Mouse (Mus musculus): ENCODE measurements at regions not wholly inside any gene's neighbourhood (a gene's known extent, or its start where the extent isn't known, plus 50 kb on each side); places are given as distances from the start of the nearest gene placed in this dataset.

DNA sequence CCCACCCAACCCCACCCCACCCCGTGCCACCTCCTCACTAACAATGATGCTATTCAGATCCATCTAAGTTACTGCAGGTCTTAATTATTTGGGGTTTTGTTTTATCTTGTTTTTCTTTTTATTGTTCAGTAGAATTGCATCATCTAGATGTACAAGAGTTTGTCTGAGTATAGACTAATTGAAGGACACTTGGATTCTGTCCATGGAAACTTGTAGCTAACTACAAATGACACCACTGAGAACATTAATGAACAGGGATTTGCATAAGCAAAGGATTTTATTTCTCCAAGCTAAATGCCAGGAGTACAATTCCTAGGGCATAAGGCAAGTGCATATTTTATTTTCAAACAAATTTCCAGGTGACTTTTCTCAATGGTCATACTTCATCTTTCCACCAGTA, 318.4 kb upstream of the Slc7a11 start:
- 0% methylated on average over 1 of the region's 1 CpGs for WGBS
- Histone ChIP-seq H3K4me3 (ENCODE audit: low read depth, low read length) (no peak overlapping the region), H3K4me2 (ENCODE audit: low read depth, severe bottlenecking) (no peak overlapping the region), H3K27ac (replicated peaks; ENCODE audit: low read depth, low read length) (no peak overlapping the region), H3K36me3 (ENCODE audit: control insufficient read depth, insufficient read depth, low read length) (no peaks in the 10 kb centered on the region), H3K27me3 (ENCODE audit: control insufficient read depth, insufficient read depth, low read length) (no peaks in the 10 kb centered on the region), H3K9ac (ENCODE audit: low read length) (no peak overlapping the region), H3K9me3 (ENCODE audit: control insufficient read depth, low read length) (no peaks in the 10 kb centered on the region), H3K4me1 (ENCODE audit: control insufficient read depth, insufficient read depth, low read length) (no peaks in the 10 kb centered on the region)
- ATAC-seq (ENCODE audit: insufficient number of reproducible peaks, low FRiP score, low TSS enrichment, low read depth) (no peak), DNase-seq (ENCODE audit: low spot score) (no peak)

DNA sequence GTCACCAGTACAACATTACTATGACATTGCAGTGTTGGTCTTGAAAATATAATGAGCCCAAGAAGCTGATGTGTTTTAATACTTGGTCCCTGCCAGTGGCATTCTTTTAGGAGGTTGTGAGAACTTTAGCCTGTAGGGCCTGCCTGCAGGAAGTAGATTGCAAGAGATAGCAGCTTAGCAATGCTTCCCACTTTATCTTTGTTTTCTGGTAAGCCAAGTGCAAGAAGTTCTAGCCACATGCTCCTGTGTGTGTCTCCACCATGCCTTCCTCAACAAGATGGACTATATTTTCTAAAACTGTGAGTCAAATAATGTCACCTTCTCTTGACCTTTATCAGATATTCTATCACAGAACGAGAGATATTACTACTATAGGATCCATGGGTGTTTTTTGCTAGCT, 314.7 kb upstream of the Slc7a11 start:
- no peaks in the 10 kb centered on the region for H3K4me1 ChIP-seq (ENCODE audit: control insufficient read depth, insufficient read depth, low read length)
- H3K27me3 ChIP-seq (ENCODE audit: control insufficient read depth, insufficient read depth, low read length), result no peaks in the 10 kb centered on the region
- no peak overlapping the region for H3K4me3 ChIP-seq (ENCODE audit: low read depth, low read length)
- DNase-seq (ENCODE audit: low spot score) (no peak), ATAC-seq (ENCODE audit: insufficient number of reproducible peaks, low FRiP score, low TSS enrichment, low read depth) (no peak)
- H3K36me3 ChIP-seq (ENCODE audit: control insufficient read depth, insufficient read depth, low read length), result no peaks in the 10 kb centered on the region
- H3K9ac ChIP-seq (ENCODE audit: low read length), result no peak overlapping the region
- WGBS, result 88% methylated on average over 1 of the region's 1 CpGs
- no peak overlapping the region for H3K27ac ChIP-seq (replicated peaks; ENCODE audit: low read depth, low read length)
- no peak overlapping the region for H3K4me2 ChIP-seq (ENCODE audit: low read depth, severe bottlenecking)
- no peaks in the 10 kb centered on the region for H3K9me3 ChIP-seq (ENCODE audit: control insufficient read depth, low read length)

DNA sequence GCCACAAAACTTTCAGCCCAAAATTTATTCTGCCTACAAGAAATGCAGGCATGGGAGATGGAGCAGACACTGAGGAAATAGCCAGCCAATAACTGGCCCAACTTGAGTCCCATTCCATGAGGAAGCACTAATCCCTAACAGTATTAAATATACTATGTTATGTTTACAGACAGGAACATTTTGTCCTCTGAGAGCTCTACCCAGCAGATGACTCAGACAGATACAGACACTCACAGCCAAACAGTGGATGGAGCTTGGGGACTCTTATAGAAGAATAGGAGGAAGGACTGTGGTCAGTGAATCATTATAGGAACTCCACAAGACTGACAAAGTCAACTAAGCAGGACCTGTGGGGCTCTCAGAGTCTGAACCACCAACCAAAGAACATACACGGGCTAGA, 293.8 kb upstream of the Slc7a11 start:
- Histone ChIP-seq H3K4me1 (ENCODE audit: control insufficient read depth, insufficient read depth, low read length) (no peaks in the 10 kb centered on the region), H3K27ac (replicated peaks; ENCODE audit: low read depth, low read length) (no peak overlapping the region), H3K4me2 (ENCODE audit: low read depth, severe bottlenecking) (no peak overlapping the region), H3K4me3 (ENCODE audit: low read depth, low read length) (no peak overlapping the region), H3K9ac (ENCODE audit: low read length) (no peak overlapping the region), H3K9me3 (ENCODE audit: control insufficient read depth, low read length) (no peaks in the 10 kb centered on the region), H3K36me3 (ENCODE audit: control insufficient read depth, insufficient read depth, low read length) (no peaks in the 10 kb centered on the region), H3K27me3 (ENCODE audit: control insufficient read depth, insufficient read depth, low read length) (no peaks in the 10 kb centered on the region)
- DNase-seq (ENCODE audit: low spot score) (no peak), ATAC-seq (ENCODE audit: insufficient number of reproducible peaks, low FRiP score, low TSS enrichment, low read depth) (no peak)
- WGBS, result 89% methylated on average over 1 of the region's 1 CpGs

DNA sequence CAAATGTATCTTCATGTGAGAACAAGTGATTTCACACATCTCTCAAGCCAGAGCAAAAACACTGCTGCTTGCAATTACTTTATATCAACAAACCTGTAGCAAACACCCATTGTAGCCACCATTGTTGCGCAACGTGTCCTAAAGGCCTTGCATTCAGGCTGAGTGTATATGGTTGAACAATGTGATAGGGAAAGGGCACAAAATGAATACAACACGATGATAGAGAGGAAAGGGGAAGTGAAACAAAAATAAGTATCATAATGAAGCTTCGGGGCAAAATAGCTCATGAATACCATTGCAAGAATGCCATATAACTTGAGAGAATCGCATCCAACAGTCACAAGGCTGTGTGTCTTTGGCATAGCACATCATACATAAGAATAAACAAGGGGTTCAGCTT, 275.6 kb upstream of the Slc7a11 start:
- Histone ChIP-seq H3K4me3 (ENCODE audit: low read depth, low read length) (no peak overlapping the region), H3K4me2 (ENCODE audit: low read depth, severe bottlenecking) (no peak overlapping the region), H3K27ac (replicated peaks; ENCODE audit: low read depth, low read length) (no peak overlapping the region), H3K27me3 (ENCODE audit: control insufficient read depth, insufficient read depth, low read length) (no peaks in the 10 kb centered on the region), H3K4me1 (ENCODE audit: control insufficient read depth, insufficient read depth, low read length) (no peaks in the 10 kb centered on the region), H3K9me3 (ENCODE audit: control insufficient read depth, low read length) (no peaks in the 10 kb centered on the region), H3K9ac (ENCODE audit: low read length) (no peak overlapping the region), H3K36me3 (ENCODE audit: control insufficient read depth, insufficient read depth, low read length) (no peaks in the 10 kb centered on the region)
- WGBS, result 91% methylated on average over 5 of the region's 5 CpGs
- ATAC-seq (ENCODE audit: insufficient number of reproducible peaks, low FRiP score, low TSS enrichment, low read depth), result no peak
- DNase-seq (ENCODE audit: low spot score), result no peak

DNA sequence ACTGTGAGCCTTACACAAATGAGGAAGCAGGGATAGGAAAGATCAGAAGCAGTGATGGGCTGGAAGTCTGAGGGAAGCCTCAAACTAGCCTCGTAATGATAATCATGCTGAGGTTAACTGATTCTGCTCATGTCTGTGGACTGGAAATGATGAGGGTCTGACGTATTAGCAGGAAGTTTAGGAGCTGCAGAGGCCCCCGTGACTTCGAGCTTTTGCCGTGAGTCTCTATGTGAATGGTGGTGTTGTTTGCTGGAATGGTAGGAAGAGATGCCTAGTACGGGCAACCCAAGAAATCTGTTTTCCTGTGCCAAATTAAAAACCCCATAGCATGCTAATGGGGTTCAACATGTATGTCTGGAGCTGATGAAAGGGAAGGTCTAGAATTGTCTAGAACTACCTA, 270.0 kb upstream of the Slc7a11 start:
- Histone ChIP-seq H3K4me3 (ENCODE audit: low read depth, low read length) (no peak overlapping the region), H3K27me3 (ENCODE audit: control insufficient read depth, insufficient read depth, low read length) (no peaks in the 10 kb centered on the region), H3K9me3 (ENCODE audit: control insufficient read depth, low read length) (no peaks in the 10 kb centered on the region), H3K36me3 (ENCODE audit: control insufficient read depth, insufficient read depth, low read length) (no peaks in the 10 kb centered on the region), H3K4me2 (ENCODE audit: low read depth, severe bottlenecking) (no peak overlapping the region), H3K4me1 (ENCODE audit: control insufficient read depth, insufficient read depth, low read length) (no peaks in the 10 kb centered on the region), H3K9ac (ENCODE audit: low read length) (no peak overlapping the region), H3K27ac (replicated peaks; ENCODE audit: low read depth, low read length) (no peak overlapping the region)
- ATAC-seq (ENCODE audit: insufficient number of reproducible peaks, low FRiP score, low TSS enrichment, low read depth), result no peak
- WGBS, result 90% methylated on average over 6 of the region's 6 CpGs
- DNase-seq (ENCODE audit: low spot score), result no peak

DNA sequence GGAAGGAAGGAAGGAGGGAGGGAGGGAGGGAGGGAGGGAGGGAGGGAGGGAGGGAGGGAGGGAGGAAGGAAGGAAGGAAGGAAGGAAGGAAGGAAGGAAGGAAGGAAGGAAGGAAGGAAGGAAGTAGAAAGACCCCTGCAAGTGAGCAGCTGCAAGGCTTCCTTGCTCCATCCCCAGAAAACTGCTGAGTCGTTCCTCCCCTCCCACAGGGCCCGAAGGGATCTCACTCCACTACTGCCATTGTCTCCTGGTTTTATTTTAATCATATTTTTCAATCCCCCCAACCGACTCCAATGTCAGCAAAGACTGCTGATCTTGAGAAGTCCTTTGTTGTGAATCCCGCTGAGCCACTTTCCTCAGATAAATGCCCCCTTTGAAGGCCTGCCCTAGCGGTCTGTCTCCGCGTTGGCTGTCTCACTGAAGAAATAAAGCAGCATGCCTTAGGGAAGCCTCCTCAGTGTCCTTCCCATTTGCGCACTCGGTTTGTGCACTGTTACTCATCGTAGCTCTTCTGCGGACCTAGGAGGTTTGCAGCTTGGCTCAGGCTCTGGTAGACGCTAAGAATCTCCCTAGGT, 266.1 kb upstream of the Slc7a11 start:
- Histone ChIP-seq H3K4me3 (ENCODE audit: low read depth, low read length) (no peak overlapping the region), H3K4me2 (ENCODE audit: low read depth, severe bottlenecking) (no peak overlapping the region), H3K27ac (replicated peaks; ENCODE audit: low read depth, low read length) (no peak overlapping the region), H3K9ac (ENCODE audit: low read length) (no peak overlapping the region), H3K36me3 (ENCODE audit: control insufficient read depth, insufficient read depth, low read length) (no peaks in the 10 kb centered on the region), H3K27me3 (ENCODE audit: control insufficient read depth, insufficient read depth, low read length) (no peaks in the 10 kb centered on the region), H3K9me3 (ENCODE audit: control insufficient read depth, low read length) (no peaks in the 10 kb centered on the region), H3K4me1 (ENCODE audit: control insufficient read depth, insufficient read depth, low read length) (no peaks in the 10 kb centered on the region)
- DNase-seq (ENCODE audit: low spot score) (no peak), ATAC-seq (ENCODE audit: insufficient number of reproducible peaks, low FRiP score, low TSS enrichment, low read depth) (no peak)
- WGBS, result 45% methylated on average over 12 of the region's 12 CpGs

DNA sequence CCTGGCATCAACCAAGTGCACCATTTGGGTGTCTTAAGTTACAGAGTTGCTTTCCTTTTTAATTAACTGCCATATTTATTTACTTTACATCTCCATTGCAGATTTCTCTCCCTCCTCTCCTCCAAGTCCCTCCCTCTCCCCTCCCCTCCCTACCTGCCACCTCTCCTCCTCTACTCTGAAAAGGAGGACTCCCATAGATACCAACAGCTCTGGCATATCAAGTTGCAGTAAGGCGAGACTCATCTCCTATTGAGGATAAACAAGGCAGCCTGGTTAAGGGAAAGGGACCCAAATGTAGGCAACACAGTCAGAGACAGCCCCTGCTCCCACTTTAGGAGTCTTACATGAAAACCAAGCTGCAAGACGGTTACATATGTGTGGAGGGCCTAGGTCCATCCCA, 263.3 kb upstream of the Slc7a11 start:
- no peak for ATAC-seq (ENCODE audit: insufficient number of reproducible peaks, low FRiP score, low TSS enrichment, low read depth)
- Histone ChIP-seq H3K9ac (ENCODE audit: low read length) (no peak overlapping the region), H3K4me1 (ENCODE audit: control insufficient read depth, insufficient read depth, low read length) (no peaks in the 10 kb centered on the region), H3K36me3 (ENCODE audit: control insufficient read depth, insufficient read depth, low read length) (no peaks in the 10 kb centered on the region), H3K4me3 (ENCODE audit: low read depth, low read length) (no peak overlapping the region), H3K9me3 (ENCODE audit: control insufficient read depth, low read length) (no peaks in the 10 kb centered on the region), H3K27me3 (ENCODE audit: control insufficient read depth, insufficient read depth, low read length) (no peaks in the 10 kb centered on the region), H3K27ac (replicated peaks; ENCODE audit: low read depth, low read length) (no peak overlapping the region), H3K4me2 (ENCODE audit: low read depth, severe bottlenecking) (no peak overlapping the region)
- DNase-seq (ENCODE audit: low spot score), result no peak
- WGBS, result 49% methylated on average over 2 of the region's 2 CpGs

DNA sequence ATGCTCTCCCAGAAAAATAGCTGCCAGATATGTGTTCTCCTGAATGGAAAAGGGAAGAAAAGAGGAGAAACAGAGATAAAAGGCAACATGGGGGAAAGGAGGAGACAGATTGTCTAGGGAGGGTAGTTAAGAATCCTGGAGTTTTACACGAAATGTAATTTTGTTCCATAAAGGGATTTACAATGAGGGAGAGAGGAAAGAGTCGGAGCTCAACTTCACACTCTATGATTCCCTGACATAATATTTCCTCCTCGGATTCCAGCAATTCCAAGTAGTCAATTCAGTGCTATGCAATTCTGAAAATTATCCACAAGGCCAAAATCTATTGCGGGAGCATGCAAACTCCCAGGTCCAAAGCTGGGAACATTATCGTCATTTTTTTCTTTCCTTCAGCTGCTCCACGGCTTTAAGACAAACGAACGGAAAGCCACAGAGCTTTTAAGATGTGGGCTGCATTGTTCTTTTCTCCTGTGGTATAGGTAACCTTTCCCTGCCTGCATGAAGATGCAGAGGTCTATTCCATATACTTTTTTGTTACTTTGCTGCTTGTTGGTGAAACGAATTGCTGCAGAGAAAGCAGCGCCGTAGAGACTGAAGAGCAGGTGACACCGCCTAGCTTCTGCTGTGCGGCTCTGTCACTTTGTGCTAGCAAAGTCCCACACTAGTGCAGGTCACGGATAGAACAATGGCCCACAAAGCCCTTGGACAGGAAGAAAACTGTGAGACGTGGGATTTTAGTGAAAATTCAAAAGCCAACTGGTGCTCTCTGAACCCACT, 251.7 kb upstream of the Slc7a11 start:
- no peaks in the 10 kb centered on the region for H3K36me3 ChIP-seq (ENCODE audit: control insufficient read depth, insufficient read depth, low read length)
- H3K27me3 ChIP-seq (ENCODE audit: control insufficient read depth, insufficient read depth, low read length), result no peaks in the 10 kb centered on the region
- 86% methylated on average over 15 of the region's 15 CpGs for WGBS
- no peak overlapping the region for H3K4me3 ChIP-seq (ENCODE audit: low read depth, low read length)
- DNase-seq (ENCODE audit: low spot score), result no peak
- no peak for ATAC-seq (ENCODE audit: insufficient number of reproducible peaks, low FRiP score, low TSS enrichment, low read depth)
- H3K4me2 ChIP-seq (ENCODE audit: low read depth, severe bottlenecking), result no peak overlapping the region
- no peaks in the 10 kb centered on the region for H3K4me1 ChIP-seq (ENCODE audit: control insufficient read depth, insufficient read depth, low read length)
- no peaks in the 10 kb centered on the region for H3K9me3 ChIP-seq (ENCODE audit: control insufficient read depth, low read length)
- H3K9ac ChIP-seq (ENCODE audit: low read length), result no peak overlapping the region
- no peak overlapping the region for H3K27ac ChIP-seq (replicated peaks; ENCODE audit: low read depth, low read length)

DNA sequence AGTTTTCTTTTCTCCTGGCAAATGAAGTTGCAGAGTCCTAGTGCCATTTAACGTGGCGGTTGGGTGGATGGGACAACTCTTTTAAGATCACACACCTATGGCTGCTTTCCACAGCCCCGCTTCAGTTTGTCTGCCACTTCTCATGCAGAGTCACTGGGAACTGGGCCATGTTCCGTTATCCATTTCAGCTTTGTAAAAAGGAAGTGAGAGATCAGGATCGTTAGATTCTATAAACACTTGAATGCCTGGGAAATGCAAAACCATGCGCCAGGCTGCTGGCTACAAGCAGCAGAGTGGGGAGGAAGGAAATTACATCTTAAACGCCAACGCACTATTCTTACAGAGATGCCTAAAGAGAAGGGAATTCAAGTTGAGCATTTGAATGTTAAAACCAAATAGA, 251.1 kb upstream of the Slc7a11 start:
- no peaks in the 10 kb centered on the region for H3K27me3 ChIP-seq (ENCODE audit: control insufficient read depth, insufficient read depth, low read length)
- no peak overlapping the region for H3K4me2 ChIP-seq (ENCODE audit: low read depth, severe bottlenecking)
- WGBS, result 55% methylated on average over 8 of the region's 8 CpGs
- no peak overlapping the region for H3K4me3 ChIP-seq (ENCODE audit: low read depth, low read length)
- no peaks in the 10 kb centered on the region for H3K9me3 ChIP-seq (ENCODE audit: control insufficient read depth, low read length)
- no peaks in the 10 kb centered on the region for H3K36me3 ChIP-seq (ENCODE audit: control insufficient read depth, insufficient read depth, low read length)
- DNase-seq (ENCODE audit: low spot score), result no peak
- no peak for ATAC-seq (ENCODE audit: insufficient number of reproducible peaks, low FRiP score, low TSS enrichment, low read depth)
- H3K27ac ChIP-seq (replicated peaks; ENCODE audit: low read depth, low read length), result no peak overlapping the region
- H3K4me1 ChIP-seq (ENCODE audit: control insufficient read depth, insufficient read depth, low read length), result no peaks in the 10 kb centered on the region
- no peak overlapping the region for H3K9ac ChIP-seq (ENCODE audit: low read length)

All from limb, embryonic 11.5 days (tissue).